Mouse (Mus musculus) liver, embryonic 14.5 days (tissue): ENCODE results near the gene Btbd6.

Source experiments
- CTCF ChIP-seq: IDR thresholded peaks from 2 replicates; pipeline ENCODE4 v1.5.1; 2016; ENCODE audit warnings: antibody characterized with exemption, low read depth, control low read depth
- EP300 ChIP-seq: IDR thresholded peaks from 2 replicates; pipeline ENCODE4 v1.6.1; 2016; ENCODE audit warnings: antibody characterized with exemption, low read depth

DNA sequence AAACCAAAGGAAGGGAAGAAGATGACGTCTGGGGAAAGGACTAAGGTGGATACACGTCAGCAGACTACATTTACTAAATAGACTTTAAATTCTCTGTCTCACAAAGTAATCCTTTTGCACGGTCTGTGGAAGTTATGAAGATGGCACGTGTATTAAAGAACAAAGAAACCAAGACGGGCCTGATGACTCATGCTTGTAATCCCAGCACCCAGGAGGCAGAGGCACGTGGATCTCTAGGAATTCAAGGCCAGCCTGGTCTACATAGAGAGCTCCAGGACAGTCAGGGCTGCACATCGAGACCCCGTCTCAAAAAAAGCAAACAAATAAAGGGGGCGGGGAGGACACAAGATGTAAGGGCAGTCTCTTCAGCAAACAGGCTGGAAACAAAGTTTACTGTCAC, 1.5 kb upstream of the Btbd6 start:
- TF ChIP-seq EP300 (no peak), CTCF (no peak)
